Mouse (Mus musculus): Measurements from ENCODE around the gene Tmem45a.
A peak's percentile ranks its signal among the peaks of the same experiment; 100 is the strongest.

The Tmem45a gene

DNA sequence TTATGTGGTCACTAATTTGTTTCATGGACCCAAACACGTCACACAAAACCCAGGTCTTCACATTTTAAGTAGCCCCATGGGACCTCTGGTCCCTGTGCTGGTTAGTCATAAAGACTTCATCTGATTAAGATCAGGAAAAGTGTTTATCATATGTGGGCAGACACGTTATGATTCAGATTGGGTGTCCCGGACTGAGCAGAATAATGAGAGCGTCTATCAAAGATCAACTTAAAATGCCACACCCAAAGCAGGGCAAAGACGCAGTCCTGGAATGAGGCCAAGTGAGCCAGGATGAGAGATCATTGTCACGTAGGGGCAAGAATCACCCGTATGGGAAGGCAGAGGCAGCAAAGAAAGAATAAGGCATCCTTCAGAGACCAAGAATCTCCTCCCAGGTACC, 87.1 kb downstream of the Tmem45a start:
- DNase-seq (ENCODE audit: extremely low read depth, low read depth, low spot score) = no peak

DNA sequence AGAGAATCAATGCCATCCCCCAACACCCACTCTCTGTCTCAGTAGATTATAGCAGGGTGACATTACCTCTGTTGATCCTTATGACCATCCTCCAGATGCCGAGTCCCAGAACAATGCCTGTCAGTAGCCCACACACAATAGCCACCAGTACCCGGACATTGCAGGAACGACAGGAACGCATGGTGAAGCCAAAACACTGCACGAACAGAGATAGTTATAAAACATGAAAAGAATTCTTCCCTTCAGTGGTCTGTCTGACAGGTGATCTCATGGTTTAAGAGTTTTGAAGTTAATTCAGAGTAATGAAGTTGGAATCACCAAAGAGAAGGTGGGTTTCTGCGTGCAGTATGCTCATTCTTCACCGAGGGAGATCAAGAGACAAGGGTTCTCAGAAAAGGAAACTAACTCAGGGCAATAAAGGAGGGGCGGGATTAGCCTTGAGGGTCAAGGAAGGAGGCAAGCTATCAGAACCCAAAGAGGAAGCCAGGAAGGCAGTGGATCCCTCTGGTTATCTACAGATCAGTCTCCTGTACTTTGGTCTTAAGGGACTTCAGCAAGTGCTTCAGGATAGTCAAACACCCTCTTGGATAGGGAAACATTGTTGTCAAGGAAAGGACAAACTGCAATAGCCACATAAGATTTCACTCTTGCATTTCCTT, 90.4 kb downstream of the Tmem45a start, which contains the start of gene Adgrg7:
Gene Adgrg7, minus strand, starts transcription at position 375 of the 659 bp plus-strand sequence.
- DNase-seq (ENCODE audit: extremely low read depth, low read depth, low spot score) = no peak

DNA sequence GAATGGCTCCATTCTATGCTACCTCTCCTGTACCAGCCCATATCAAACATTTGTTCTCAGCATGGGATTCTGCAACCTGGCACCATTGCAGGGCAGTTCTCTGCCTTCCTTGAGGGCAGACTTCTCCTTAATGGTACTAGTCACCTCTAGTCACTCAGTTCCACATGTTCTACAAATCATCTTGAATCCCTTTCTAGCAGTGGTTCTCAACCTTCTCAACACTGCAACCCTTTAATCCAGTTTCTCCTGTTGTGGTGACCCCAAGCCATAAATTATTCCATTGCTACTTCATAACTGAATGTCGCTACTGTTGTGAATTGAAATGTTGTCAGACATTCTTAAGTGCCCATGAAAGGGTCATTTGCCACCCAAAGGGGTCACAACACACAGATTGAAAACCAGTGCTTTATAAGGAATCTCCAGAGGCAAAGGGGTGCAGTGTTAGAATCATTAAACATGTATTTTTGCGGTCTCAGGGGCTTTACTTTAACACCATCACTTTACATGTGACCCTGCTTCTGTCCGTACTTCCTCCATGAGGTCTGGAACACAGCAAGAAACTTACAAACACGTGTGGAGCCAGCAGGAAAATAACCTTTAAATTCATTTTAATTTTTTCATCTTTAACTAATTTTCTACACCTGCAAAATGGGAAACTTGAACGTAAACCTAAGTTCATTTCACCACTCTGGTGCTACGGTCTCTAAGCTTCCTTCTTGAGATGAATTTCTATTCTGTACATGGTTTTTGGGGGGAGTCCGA, 91.4 kb downstream of the Tmem45a start:
- DNase-seq (ENCODE audit: extremely low read depth, low read depth, low spot score) = no peak

DNA sequence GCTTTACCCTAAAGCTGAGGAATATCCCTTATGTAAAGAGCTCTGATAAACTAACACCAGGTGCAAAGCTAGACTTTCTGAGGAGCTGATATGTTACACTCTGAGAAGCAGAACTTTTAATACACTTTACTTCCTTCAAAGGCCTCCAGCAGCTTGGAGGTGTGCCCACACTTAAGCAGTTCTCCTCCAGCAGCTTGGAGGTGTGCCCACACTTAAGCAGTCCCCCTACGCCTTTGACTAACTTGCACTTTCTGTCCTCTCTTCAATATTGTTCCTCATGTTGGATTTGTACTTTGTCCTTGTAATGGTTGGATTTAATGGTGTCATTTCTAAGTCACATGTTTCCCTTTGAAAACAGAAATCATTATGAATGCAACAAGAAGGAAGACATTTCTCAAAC, 92.2 kb downstream of the Tmem45a start:
- DNase-seq (ENCODE audit: extremely low read depth, low read depth, low spot score) = peak; percentile 40

DNA sequence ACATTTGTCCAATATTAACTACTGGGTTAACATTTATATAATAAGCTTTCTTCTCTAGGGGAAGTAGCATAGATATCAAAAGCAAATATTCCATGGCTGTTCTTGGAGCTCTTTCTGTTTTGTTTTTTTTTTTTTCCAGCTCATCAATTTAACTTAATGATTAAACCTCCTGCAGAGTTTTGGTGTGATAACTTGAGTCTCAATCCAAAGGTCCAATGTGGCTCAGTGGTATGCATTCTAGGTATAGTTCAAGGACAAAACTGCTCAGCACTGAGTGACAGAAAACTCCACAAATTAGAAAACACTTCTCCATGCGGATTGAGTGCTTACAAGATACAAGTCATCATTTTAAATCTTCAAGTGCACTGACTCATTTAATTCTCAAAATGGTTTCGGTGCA, 100.0 kb downstream of the Tmem45a start:
- DNase-seq (ENCODE audit: extremely low read depth, low read depth, low spot score) = no peak

DNA sequence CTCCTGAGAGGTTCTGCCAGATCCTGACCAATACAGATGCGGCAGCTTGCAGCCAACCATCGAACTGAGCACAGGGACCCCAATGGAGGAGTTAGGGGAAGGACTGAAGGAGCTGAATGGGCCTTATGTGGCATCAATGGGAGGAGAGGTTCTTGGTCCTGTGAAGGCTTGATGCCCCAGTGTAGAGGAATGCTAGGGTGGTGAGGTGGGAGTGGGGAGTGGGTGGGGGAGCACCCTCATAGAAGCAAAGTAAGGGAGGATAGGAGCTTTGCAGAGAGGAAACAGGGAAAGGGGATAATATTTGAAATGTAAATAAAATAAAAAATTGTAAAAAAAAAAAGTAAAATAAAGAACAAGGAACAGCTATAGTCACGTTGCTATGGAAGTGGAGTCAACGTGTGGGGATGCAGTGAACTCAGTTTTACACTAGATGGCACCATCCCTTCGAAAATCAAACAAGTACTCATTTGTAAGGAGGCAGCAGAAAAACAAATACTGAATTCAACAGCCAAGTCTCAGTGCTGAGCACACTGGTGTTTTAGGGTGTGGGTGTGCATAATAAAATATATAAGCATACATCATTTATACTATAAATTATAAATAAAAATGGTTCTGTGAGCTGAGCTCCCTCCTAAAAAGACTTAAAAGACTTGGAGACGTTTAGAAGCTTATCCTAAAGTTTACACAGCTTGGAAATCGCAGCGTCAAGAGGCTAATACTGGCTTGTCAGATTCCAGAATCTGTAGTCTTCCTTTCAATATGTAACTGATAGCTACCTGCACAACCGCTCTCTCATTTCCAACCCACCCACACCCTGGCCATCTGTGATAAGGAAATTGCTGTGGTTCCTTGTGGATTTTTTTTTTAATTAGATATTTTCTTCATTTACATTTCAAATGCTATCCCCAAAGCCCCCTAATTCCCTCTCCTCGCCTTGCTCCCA, 114.5 kb downstream of the Tmem45a start:
- DNase-seq (ENCODE audit: extremely low read depth, low read depth, low spot score) = no peak

All from fat pad, adult 2 months (tissue).